Mouse (Mus musculus) neural tube, embryonic 15.5 days (tissue): ENCODE results near the gene Fam83f. TPM values are rescaled to one million over a fixed set of nuclear protein-coding genes. Genes with fewer than 3 reads are reported as not detected.

Experiments used
- ATAC-seq: fragments of 200-750 bp; cut with Nextera tagmentation; 2 replicates; pipeline ENCODE4 v1.8.0; 2017; ENCODE audit warnings: mild to moderate bottlenecking, moderate TSS enrichment, moderate library complexity; ENCODE audit not compliant: low FRiP score
- H3K27ac ChIP-seq: fragments of 300-500 bp; sonication (generic); replicated peaks from 2 replicates; pipeline ENCODE4 v1.5.1; 2015; ENCODE audit warnings: mild to moderate bottlenecking, inconsistent platforms
- H3K27me3 ChIP-seq: fragments of 300-500 bp; sonication (generic); replicated peaks from 2 replicates; pipeline ENCODE4 v1.6.1; 2015; ENCODE audit warnings: inconsistent platforms
- H3K36me3 ChIP-seq: fragments of 300-500 bp; sonication (generic); 2 replicates; pipeline ENCODE4 v1.6.1; 2015; ENCODE audit warnings: inconsistent platforms
- H3K4me1 ChIP-seq: fragments of 300-500 bp; sonication (generic); 2 replicates; pipeline ENCODE4 v1.6.1; 2015; ENCODE audit warnings: inconsistent platforms
- H3K4me2 ChIP-seq: fragments of 300-500 bp; sonication (generic); 2 replicates; pipeline ENCODE4 v1.6.1; 2015; ENCODE audit warnings: inconsistent platforms, mild to moderate bottlenecking, moderate library complexity
- H3K4me3 ChIP-seq: fragments of 300-500 bp; sonication (generic); replicated peaks from 2 replicates; pipeline ENCODE4 v1.5.1; 2015; ENCODE audit warnings: mild to moderate bottlenecking, inconsistent platforms
- H3K9ac ChIP-seq: fragments of 300-500 bp; sonication (generic); replicated peaks from 2 replicates; pipeline ENCODE4 v1.6.1; 2015; ENCODE audit warnings: mild to moderate bottlenecking, inconsistent platforms
- H3K9me3 ChIP-seq: fragments of 300-500 bp; sonication (generic); replicated peaks from 2 replicates; pipeline ENCODE4 v1.6.1; 2016; ENCODE audit warnings: inconsistent platforms
- WGBS: fragments of 180-500 bp; shearing (Covaris S2); methylation state at CpG from one replicate; pipeline ENCODE4 v1.1.7; 2015; ENCODE audit warnings: mixed read lengths; 5-methylcytosine and 5-hydroxymethylcytosine counted together
- polyA plus RNA-seq: library from polyadenylated mRNA; unstranded; fragments of >200 nt; fragmentation: Nextera tagmentation; extraction: Ambion mirVana; gene quantifications from 2 replicates; pipeline ENCODE4 v1.2.1, GENCODE M21; 2015

Gene Fam83f
- polyA plus RNA-seq: 0.23 and 2.4 TPM in 2 replicates

DNA sequence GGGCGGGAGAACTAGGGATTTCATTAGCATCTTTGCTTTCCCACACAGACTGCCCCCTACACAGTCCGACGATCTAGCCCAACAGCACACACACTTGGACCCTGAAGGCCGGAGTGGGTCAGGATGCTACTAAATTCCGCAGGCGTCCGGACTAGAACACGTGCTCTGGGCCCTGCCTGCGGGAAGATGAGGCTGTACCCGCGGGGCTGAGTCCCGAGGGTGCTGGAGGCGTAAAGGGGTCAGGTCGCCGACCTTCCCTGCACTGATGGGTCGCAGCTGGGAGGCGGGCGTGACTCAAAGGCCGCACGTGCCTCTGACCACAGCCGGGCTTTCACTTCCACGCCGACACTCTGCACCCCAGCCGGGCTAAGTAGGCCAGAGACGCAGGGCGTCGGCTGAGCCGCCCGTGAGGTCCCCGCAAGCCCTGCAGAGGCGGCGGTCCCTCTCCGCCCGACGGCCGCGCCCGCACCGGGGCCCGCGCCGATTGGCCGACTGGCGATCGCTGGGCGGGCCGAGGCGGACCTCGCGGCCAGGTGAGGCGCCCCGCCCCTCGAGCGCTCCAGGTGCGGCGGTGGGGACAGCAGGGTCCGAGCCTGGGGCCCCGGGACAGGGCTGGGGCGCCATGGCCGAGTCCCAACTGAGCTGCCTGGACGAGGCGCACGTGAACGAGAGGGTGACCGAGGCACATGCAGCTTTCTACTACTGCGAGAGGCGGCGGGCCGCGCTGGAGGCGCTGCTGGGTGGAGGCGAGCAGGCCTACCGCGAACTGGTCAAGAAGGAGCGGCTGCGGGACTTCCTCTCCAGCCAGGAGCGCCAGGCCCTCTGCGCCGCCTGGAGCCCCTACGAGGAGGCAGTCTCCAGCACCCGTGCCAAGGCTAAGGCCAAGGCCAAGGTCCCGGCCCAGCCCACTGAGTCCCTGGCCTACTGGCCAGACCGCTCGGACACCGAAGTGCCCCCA, at the start of gene Fam83f:
TSS of gene Fam83f (plus strand) at position 553 of the 958 bp plus-strand sequence.
- Histone ChIP-seq H3K36me3 (no peaks in the 10 kb centered on the region), H3K27me3 (peaks cover 37% of the 10 kb centered on the region), H3K9ac (peak within 1 kb of the TSS; percentile 29), H3K4me2 (peak within 1 kb of the TSS; percentile 74), H3K4me1 (peaks cover 12% of the 10 kb centered on the region), H3K9me3 (0 out of 2 replicates have a peak, but pooled peaks cover 3% of the 10 kb centered on the region), H3K4me3 (peak within 1 kb of the TSS; percentile 39), H3K27ac (no peak within 1 kb of the TSS)
- WGBS: 5% methylated on average over 85 of the region's 85 CpGs
- ATAC-seq: no peak

DNA sequence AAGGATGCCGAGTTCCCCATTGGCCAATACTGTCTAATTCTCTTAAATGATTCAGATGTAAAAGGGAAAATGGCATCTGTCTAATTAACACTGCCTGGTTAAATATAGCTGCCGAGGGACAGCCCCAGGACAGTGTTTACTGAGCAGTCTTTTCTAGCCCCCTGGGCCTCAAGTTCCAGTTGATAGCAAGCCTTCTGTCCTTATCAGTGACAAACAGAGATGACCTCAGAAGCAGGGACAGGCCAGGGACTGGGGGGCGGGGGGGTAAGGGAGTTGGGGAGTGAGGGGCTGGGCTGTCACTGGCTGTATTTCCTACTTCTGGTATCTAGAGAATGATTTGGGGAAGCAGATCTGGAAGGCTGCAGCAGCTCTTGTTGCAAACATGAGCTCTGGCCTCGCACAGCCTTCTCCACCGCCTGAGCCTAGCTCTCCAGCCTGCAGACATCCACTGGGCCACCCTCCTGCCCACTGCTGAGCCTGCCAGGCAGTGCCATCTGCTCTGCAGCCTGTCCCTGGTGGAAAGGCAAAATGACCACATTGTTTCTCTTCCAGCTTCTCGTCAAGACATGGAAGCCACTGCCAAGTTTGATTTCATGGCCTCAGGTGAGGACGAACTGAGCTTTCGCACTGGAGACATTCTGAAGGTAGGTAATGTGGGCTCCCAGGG, 48.3 kb upstream of the Fam83f start:
- ATAC-seq: no peak
- 0 out of 2 replicates have a peak, but pooled peaks cover 4% of the 10 kb centered on the region for H3K27me3 ChIP-seq
- no peak overlapping the region for H3K4me2 ChIP-seq
- H3K27ac ChIP-seq: peak overlapping the region; percentile 45; the same call in 1 of the 2 replicates
- 0 out of 2 replicates have a peak, but pooled peaks cover 8% of the 10 kb centered on the region for H3K4me1 ChIP-seq
- no peak overlapping the region for H3K9ac ChIP-seq
- no peaks in the 10 kb centered on the region for H3K9me3 ChIP-seq
- WGBS: 50% methylated on average over 8 of the region's 8 CpGs
- H3K4me3 ChIP-seq: no peak overlapping the region
- no peaks in the 10 kb centered on the region for H3K36me3 ChIP-seq

DNA sequence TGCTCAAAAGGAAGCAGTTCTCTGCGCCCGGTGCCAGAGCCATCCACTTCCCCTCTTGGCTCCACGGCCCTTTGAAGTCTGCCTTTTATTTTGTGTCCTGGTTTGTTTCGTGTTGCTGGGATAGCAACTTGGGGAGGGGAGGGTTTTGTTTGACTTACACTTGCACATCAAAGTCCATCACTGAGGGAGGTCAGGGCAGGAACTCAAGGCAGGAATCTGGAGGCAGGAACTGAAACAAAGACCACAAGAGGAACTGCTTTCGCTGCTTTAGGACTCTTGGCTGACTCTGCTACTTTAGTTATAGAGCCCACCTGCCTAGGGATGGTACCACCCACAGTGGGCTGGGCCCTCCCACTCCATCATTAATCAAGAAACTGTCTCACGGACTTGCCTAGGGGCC, 45.2 kb upstream of the Fam83f start:
- Histone ChIP-seq H3K4me2 (no peak overlapping the region), H3K36me3 (no peaks in the 10 kb centered on the region), H3K9ac (no peak overlapping the region), H3K27ac (no peak overlapping the region), H3K27me3 (no peaks in the 10 kb centered on the region), H3K4me3 (no peak overlapping the region), H3K4me1 (peaks cover 3% of the 10 kb centered on the region; the same call in 1 of the 2 replicates), H3K9me3 (no peaks in the 10 kb centered on the region)
- no peak for ATAC-seq
- 50% methylated on average over 6 of the region's 6 CpGs for WGBS

DNA sequence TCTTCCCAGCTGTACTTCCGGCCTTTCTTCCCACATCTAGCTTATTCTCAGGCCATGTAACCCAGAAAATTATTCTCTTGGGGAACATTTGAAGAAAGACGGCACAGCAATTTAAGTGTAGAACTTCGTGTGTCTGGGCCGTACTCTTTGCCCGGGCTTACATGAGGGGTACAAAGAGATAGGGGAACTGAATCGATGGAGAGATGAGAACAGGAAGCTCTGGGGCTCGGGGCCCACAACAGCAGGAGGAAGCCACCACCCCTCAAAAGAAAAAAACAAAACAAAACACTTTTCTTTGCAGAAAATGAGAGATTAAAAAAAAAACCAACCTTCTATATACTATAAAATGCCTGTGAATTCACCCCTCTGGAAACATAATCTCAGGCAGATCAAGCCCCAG, 41.5 kb upstream of the Fam83f start:
- Histone ChIP-seq H3K27ac (no peak overlapping the region), H3K36me3 (no peaks in the 10 kb centered on the region), H3K4me3 (no peak overlapping the region), H3K4me2 (no peak overlapping the region), H3K27me3 (no peaks in the 10 kb centered on the region), H3K9ac (no peak overlapping the region), H3K9me3 (no peaks in the 10 kb centered on the region), H3K4me1 (no peaks in the 10 kb centered on the region; the same call in 1 of the 2 replicates)
- ATAC-seq: no peak
- 72% methylated on average over 7 of the region's 7 CpGs for WGBS

DNA sequence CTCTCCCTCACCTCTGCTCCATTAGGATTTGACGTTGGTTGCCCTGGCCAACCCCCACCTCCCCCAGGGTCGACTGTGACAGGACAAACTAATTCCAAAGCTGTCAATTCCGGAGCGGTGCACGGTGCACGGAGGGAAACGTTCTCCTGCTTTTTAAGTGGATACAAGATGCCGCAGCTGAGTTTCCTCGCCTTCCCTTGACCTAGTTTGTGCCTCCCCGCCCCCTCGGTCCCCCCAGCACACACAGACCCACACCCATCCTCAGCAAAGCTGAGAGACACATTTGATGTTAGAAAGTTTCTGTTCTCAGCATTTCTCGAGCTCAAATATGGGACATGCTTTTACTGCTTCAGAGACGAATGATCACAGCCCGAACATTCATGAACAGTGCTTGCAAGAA, 40.9 kb upstream of the Fam83f start:
- WGBS: 62% methylated on average over 14 of the region's 14 CpGs
- Histone ChIP-seq H3K9ac (no peak overlapping the region), H3K4me3 (no peak overlapping the region), H3K27me3 (no peaks in the 10 kb centered on the region), H3K36me3 (no peaks in the 10 kb centered on the region), H3K4me1 (no peaks in the 10 kb centered on the region; the same call in 1 of the 2 replicates), H3K4me2 (no peak overlapping the region), H3K9me3 (no peaks in the 10 kb centered on the region), H3K27ac (no peak overlapping the region)
- ATAC-seq: no peak

DNA sequence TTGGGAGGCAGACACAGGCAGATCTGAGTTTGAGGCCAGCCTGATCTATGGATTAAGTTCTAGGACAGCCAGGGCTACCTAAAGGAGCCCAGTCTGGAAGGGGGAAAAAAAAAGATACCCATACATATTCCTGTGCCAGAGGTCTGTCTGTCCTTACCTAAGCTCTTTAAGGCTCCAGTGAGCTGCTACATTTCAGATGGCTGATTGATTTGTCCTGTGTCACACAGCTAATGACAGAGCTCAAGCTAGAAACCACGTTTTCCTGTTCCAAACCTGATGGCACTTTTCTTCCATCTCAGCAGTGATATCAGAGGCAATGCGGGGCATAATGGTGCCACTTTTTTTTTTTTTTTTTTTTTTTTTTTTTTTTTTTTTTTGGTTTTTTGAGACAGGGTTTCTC, 40.3 kb upstream of the Fam83f start:
- Histone ChIP-seq H3K4me3 (no peak overlapping the region), H3K9ac (no peak overlapping the region), H3K27me3 (no peaks in the 10 kb centered on the region), H3K4me1 (no peaks in the 10 kb centered on the region; the same call in 1 of the 2 replicates), H3K4me2 (no peak overlapping the region), H3K36me3 (no peaks in the 10 kb centered on the region), H3K27ac (no peak overlapping the region), H3K9me3 (no peaks in the 10 kb centered on the region)
- 88% methylated on average over 2 of the region's 2 CpGs for WGBS
- ATAC-seq: no peak

DNA sequence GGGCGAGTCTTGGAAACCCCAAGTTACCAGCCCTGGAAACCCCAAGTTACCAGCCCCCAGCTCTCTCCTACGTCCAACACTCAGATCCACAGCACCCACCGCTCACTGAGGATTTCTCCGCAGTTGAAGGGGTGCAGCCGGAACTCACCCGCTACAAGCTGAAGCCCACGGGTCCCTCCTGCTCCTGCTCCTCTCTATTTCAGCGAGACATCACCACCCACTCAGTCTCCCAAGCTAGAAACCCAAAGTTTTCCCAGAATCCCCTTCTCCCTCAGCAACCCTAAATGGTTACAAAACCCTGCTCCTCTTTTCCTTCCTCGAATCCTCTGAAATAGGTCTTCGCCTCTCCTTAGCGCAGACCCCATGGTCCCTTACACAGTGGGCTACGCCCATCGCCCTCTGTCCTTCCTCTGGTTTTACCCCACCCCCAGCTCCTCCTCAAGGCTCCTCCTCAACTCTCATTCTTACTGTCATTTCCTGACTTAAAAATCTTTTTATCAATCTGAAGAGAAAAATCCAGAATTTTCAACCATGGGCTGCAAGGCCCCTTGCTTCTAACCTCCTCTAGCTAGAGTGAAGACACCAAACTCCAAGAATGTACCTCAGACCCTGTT, 39.3 kb upstream of the Fam83f start:
- no peak overlapping the region for H3K4me2 ChIP-seq
- no peak for ATAC-seq
- H3K27ac ChIP-seq: no peak overlapping the region

DNA sequence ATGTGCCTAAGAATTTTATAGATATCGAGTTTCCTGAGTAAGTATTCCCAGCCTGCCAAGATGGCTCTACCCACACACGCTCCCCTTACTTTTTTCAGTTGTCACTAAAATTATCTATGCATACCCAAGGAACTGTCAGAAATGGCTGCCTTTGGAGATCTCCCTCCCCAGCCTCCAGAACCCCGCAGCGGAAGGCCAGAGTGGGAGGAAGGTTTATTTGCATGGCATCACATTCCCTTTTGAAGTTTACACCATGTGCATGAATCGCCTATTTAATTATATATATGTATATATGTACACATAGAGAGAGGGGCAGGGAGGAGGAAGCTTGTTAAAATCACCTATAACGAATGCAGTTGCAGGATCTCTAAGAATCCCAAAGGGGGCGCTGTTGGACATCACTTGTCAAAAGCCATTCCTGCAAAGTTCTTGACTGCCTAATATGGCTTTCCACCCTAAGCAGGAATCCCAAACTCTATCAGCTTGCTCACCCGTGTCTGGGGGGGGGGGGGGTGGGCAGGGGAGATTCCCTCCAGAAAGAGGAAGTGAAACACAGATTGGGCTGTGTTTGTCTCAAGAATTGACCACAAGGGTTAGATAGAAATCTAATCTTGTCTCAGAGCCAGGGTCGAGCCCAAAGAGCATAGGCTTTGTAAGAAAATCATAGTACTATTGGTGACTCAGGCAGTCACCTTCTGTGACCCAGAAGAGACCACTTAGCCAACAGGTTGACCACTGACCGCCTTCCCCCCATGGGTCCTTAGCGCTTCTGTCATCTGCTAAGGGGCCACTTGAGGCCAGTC, 37.1 kb upstream of the Fam83f start:
- WGBS: 69% methylated on average over 11 of the region's 11 CpGs
- no peaks in the 10 kb centered on the region for H3K36me3 ChIP-seq
- no peak overlapping the region for H3K4me3 ChIP-seq
- no peaks in the 10 kb centered on the region; the same call in 1 of the 2 replicates for H3K4me1 ChIP-seq
- H3K4me2 ChIP-seq: no peak overlapping the region
- no peaks in the 10 kb centered on the region for H3K9me3 ChIP-seq
- H3K9ac ChIP-seq: no peak overlapping the region
- H3K27ac ChIP-seq: no peak overlapping the region
- H3K27me3 ChIP-seq: no peaks in the 10 kb centered on the region
- no peak for ATAC-seq

More for the DNA sequence above, 39.3 kb upstream of the Fam83f start:
- no peaks in the 10 kb centered on the region; the same call in 1 of the 2 replicates for H3K4me1 ChIP-seq
- no peaks in the 10 kb centered on the region for H3K27me3 ChIP-seq
- no peaks in the 10 kb centered on the region for H3K36me3 ChIP-seq
- no peak overlapping the region for H3K9ac ChIP-seq
- 90% methylated on average over 13 of the region's 13 CpGs for WGBS
- no peak overlapping the region for H3K4me3 ChIP-seq
- no peaks in the 10 kb centered on the region for H3K9me3 ChIP-seq

DNA sequence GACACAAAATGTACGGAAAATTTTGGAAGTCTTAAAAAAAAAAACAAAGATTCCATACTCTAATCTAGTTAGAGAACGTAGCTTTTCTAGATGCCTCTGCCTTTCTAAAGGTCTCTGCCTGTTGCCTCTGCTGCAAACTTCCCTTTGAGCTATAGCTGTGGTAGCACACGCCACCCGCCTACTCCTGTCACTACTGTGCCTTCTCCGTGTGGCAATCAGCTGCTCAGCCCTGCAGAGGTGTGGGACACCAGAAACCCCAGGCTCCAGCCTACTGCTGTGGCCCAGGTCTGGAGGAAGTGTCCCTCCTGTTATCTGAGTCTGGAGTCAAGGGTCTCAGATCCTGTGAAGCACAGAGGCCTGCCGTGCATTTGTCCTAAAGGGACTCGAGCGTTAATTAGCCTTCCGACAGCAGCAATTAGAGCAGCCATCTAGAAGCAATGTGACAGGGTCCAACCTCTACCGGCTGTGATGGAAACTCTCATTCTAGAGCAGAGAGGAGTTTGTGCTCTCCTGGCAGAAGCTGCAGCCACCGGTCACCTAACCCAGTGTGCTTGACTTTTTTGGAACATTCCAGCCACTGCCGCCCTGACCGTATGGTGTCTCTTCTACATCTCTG, 34.8 kb upstream of the Fam83f start:
- Histone ChIP-seq H3K4me2 (no peak overlapping the region), H3K4me1 (no peaks in the 10 kb centered on the region), H3K27ac (no peak overlapping the region), H3K27me3 (no peaks in the 10 kb centered on the region), H3K36me3 (no peaks in the 10 kb centered on the region), H3K4me3 (no peak overlapping the region), H3K9ac (no peak overlapping the region), H3K9me3 (no peaks in the 10 kb centered on the region)
- no peak for ATAC-seq
- 55% methylated on average over 13 of the region's 13 CpGs for WGBS

DNA sequence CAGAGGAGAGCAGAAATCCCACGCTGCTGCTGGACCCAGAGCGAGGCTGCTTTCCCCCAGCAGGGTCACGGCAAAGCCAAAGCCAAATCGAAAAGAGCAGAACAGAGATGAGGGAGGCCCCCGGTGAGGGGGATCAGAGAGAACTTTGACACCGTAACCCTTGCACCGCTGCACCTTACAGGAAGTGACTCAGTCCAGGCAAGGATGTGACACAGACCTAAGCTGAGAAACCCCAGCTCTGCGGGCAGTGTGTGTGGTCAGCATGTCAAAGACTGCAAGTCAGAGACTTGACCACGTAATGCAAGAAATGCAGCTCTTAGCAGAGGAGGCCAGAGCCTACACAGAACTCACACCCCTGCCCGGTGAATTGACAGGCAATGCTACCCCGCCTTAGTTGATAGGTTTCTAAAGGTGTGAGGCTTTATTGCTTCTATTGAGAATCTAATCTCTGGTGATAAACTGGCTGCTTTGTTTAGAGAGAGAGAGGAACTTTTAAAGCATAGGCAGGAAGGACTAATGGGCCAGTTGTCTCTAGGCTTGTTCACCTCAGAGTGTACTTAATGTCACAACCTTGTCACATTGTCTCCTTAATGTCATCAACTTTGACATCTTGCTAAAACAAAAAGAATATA, 32.5 kb upstream of the Fam83f start:
- Histone ChIP-seq H3K36me3 (no peaks in the 10 kb centered on the region), H3K4me2 (no peak overlapping the region), H3K4me3 (no peak overlapping the region), H3K9ac (no peak overlapping the region), H3K4me1 (no peaks in the 10 kb centered on the region; the same call in 1 of the 2 replicates), H3K27ac (no peak overlapping the region), H3K27me3 (no peaks in the 10 kb centered on the region), H3K9me3 (no peaks in the 10 kb centered on the region)
- 63% methylated on average over 11 of the region's 11 CpGs for WGBS
- no peak for ATAC-seq
